Mouse (Mus musculus): Measurements from ENCODE around the gene Nwd2.

- TF ChIP-seq GATA1 (IDR thresholded peaks at IDR 0.05; ENCODE audit: borderline replicate concordance, low read length) (no peak), FLI1 (IDR thresholded peaks at IDR 0.05; ENCODE audit: low read length) (no peak)
Measured at GRCm38 (mm10) chr5:63689084-63689483, 40.2 kb downstream of the Nwd2 start.

Measured in megakaryocyte, embryonic 14.5 days (primary cell).